Mouse (Mus musculus) brown adipose tissue, adult 24 weeks (tissue): ENCODE measurements at regions not wholly inside any gene's neighbourhood (a gene's known extent, or its start where the extent isn't known, plus 50 kb on each side); places are given as distances from the start of the nearest gene placed in this dataset.

Experiments
- H3K27ac ChIP-seq: fragments of 200-500 bp; replicated peaks from 2 replicates; pipeline ENCODE4 v1.5.1; 2012; ENCODE audit warnings: low read depth, mild to moderate bottlenecking, low read length
- H3K4me1 ChIP-seq: fragments of 200-500 bp; 2 replicates; pipeline ENCODE4 v1.6.1; 2012; ENCODE audit warnings: low read length, mixed read lengths; ENCODE audit not compliant: control insufficient read depth, insufficient read depth, insufficient read length
- H3K4me3 ChIP-seq: fragments of 200-500 bp; 2 replicates; pipeline ENCODE4 v1.5.1; 2012; ENCODE audit warnings: low read depth, mild to moderate bottlenecking, low read length, moderate library complexity; ENCODE audit not compliant: insufficient read depth

- Histone ChIP-seq H3K4me1 (peaks cover 2% of the 10 kb centered on the region; the same call in 1 of the 2 replicates), H3K27ac (peak overlapping the region; percentile 43; the same call in 1 of the 2 replicates), H3K4me3 (no peak overlapping the region)
These were observed 86.3 kb upstream of the Itga1 start for GRCm38 (mm10) chr13:115188066-115188465.

DNA sequence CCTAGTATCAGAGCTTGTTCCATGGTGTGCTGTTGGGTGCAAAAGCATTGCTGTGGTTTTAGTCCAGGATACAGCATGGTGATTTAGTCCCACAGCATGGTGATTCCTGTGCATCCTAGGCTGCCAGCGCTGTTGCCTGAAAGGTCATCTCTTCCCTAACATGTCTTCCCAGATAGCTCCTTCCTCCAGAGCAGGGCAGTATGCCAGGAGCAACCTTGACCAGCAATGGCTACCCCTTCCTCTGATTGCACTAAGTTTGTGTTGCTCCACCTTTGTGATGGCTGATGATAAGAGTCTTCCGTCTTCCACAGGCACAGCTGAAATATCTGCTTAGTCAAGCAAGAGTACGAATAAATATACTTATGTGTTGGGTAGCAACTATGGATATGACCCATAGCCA is 85.6 kb upstream of the Itga1 start:
- Histone ChIP-seq H3K4me3 (no peak overlapping the region), H3K4me1 (peaks cover 2% of the 10 kb centered on the region; the same call in 1 of the 2 replicates), H3K27ac (no peak overlapping the region)

DNA sequence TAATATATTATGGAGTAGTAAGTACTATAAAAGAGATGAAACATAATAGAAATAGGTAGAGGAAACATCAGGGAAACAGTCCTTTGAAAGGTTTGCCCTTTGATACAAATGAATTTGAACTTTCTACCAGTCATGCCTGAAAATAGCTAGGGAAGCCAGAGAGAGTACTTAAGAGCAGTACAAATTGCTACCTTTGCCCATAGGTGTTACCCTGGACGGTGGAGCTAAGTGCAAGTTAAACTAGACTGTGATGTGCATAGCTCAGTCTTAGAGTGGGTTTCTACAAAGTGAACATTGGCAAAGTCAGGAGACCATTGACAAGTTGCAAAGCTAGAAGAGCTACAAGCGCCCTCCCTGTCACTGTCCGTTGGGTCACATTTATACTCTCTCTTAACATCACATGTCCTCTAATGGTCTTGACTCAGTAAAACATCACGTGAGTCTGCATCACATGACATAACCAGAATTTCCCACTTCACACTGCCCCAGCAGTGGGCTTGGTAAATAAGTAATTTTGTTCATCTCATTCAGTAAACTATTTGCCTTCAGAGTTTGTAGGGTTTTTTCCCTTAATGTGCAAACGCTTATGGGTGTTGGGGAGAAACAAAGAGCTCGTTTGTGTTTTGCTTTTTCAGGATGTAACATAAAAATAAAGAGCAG is 80.6 kb upstream of the Itga1 start:
- peaks cover under 1% of the 10 kb centered on the region; the same call in 1 of the 2 replicates for H3K4me1 ChIP-seq
- no peak overlapping the region for H3K4me3 ChIP-seq
- H3K27ac ChIP-seq = no peak overlapping the region

DNA sequence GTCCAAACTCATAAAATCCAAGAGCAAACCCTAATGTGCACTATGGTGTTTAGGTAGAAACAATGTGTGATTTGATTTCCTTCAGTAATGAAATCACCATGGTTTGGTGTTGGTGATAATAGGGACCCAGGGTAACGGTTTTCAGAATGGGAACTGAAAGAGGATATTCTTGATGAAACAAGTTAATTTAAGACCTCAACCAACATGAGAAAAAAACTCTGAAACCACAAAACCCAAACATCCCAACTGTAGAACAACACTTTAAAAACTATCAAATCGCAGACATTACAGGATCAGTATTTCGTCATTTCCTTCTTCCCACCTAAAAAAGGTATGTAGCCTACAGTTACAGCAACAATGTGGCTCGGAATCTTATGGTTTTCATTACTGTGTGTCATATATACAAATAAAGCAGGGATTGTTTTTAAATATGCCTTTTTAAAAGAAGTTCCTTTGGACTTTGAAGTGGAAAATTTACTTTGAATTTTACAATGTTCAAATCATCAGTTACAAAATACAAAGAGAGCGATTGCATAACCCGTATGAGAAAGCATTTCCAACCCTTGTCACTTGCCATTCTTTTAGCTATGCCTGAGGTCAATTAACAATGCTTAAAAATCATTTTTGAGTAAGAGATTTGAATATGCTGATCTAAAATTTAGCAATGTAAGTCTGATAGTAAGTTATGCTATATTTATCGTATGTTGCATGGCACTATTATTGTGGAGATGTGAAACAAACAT is 76.6 kb upstream of the Itga1 start:
- no peaks in the 10 kb centered on the region for H3K4me1 ChIP-seq
- no peak overlapping the region for H3K4me3 ChIP-seq
- no peak overlapping the region for H3K27ac ChIP-seq

- Histone ChIP-seq H3K4me1 (peaks cover 7% of the 10 kb centered on the region; the same call in 1 of the 2 replicates), H3K27ac (no peak overlapping the region; the same call in 1 of the 2 replicates), H3K4me3 (no peak overlapping the region)
These were observed 69.7 kb upstream of the Itga1 start for GRCm38 (mm10) chr13:115171347-115172062.

DNA sequence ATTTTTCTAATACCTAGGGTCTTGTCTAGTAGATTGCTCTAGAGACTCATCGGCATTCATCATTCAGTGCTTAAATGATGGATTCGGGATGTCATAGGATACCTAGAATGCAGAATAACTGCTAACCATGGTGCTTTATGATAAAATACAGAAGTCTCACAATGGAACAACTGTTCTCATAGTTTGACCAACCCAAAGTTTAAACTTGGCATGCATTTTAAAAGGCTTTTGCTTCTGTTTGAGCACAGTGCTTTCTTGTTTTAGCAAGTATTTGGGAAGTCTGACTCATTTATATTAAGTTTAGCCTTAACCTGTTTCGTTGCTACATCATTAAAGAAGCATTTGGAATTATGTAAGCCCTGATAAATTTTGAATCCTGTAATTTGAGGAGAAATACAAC is 64.2 kb upstream of the Itga1 start:
- no peak overlapping the region for H3K27ac ChIP-seq
- H3K4me3 ChIP-seq = no peak overlapping the region
- H3K4me1 ChIP-seq = no peaks in the 10 kb centered on the region

DNA sequence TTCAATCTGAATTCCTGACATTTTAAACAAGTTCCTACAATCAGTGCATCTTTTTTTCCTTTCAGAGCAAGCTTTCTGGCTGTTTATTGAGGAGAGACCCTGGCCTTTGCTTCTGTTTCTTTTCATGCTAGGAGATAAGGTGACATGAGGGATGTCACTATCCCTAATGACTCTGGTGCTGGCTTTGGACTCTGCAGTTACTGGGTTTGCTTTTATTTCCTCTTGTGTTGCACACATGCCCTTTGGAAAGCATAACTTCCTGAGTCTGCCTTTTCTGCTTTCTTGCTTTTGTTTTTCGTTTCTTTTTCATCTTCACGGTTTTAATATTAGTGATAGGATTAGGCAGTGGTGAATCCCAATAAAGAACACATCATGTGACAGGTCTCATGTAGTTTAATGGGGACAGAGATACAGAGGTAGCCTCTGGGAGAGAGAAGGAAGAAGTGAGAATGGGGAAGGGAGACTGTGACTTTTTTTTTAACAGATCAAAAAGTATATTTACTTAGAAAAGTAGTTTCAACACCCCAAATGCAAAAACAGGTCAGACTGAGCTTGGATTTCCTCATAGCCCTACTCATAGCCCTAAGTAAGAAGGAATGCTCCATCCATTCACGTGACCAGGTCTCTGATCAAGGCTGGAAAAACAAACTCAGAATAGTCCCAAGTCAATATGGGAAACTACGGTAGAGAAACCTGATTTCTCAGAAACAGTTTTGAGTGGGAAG is 61.1 kb upstream of the Itga1 start:
- Histone ChIP-seq H3K4me1 (no peaks in the 10 kb centered on the region), H3K27ac (no peak overlapping the region), H3K4me3 (no peak overlapping the region)

DNA sequence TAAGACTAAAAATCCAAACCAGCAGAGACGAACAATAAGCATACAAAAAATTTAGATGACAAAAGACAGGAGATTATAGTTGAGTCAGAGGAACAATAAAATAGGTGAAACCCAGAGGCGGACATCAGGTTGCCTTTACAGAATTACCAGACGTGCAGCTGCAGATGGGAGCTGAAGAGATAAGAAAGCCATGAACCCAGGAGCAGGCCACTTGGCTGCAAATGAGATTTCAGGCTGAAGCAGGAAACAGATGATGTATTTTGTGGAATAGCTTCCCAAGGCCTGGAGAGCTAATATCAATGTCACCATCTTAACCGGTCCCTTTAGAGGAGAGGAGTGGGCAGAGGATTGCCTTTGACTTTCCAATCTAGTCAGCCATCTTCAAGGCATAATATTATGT is 57.6 kb upstream of the Itga1 start:
- 0 out of 2 replicates have a peak overlapping the region, but pooled peaks have one; percentile 0 for H3K27ac ChIP-seq
- no peaks in the 10 kb centered on the region for H3K4me1 ChIP-seq
- no peak overlapping the region for H3K4me3 ChIP-seq
